Mouse (Mus musculus): Measurements from ENCODE around the gene Llph. TPM values are rescaled to one million over a fixed set of nuclear protein-coding genes. Genes with fewer than 3 reads are reported as not detected.

Llph gene
- polyA plus RNA-seq, 1 experiment from 2014 or later: 54.6 TPM

Other genes starting within 250 kb of the Llph start
- gene Helb, start 114.1 kb upstream of the Llph start, polyA plus RNA-seq (2015; fragmentation: Nextera tagmentation; extraction: Ambion mirVana): 11.3 and 11.4 TPM in 2 replicates
- gene Tmbim4, start 25.5 kb upstream of the Llph start, polyA plus RNA-seq (2015; fragmentation: Nextera tagmentation; extraction: Ambion mirVana): 83.3 and 86.4 TPM in 2 replicates
- 2.0 and 2.3 TPM in 2 replicates for gene Irak3, start 24.9 kb upstream of the Llph start, polyA plus RNA-seq (2015; fragmentation: Nextera tagmentation; extraction: Ambion mirVana)
- 59.2 and 64.9 TPM in 2 replicates for gene Hmga2, start 249.4 kb downstream of the Llph start, polyA plus RNA-seq (2015; fragmentation: Nextera tagmentation; extraction: Ambion mirVana)

Data from embryonic facial prominence, embryonic 13.5 days (tissue).